Mouse (Mus musculus) R1 (cell line): Measurements from ENCODE around the gene Mms19.

ENCODE experiments used
- DNase-seq: peaks from one replicate; pipeline ENCODE4 v3.0.0-alpha.2; 2018; ENCODE audit warnings: low read depth, low spot score

The Mms19 gene

GRCm38 (mm10) chr19:41900495-41901090, 80.4 kb downstream of the Mms19 start:
- DNase-seq: no peak

- DNase-seq: peak; percentile 68
Measured at GRCm38 (mm10) chr19:41898860-41899259, 82.1 kb downstream of the Mms19 start.

DNA sequence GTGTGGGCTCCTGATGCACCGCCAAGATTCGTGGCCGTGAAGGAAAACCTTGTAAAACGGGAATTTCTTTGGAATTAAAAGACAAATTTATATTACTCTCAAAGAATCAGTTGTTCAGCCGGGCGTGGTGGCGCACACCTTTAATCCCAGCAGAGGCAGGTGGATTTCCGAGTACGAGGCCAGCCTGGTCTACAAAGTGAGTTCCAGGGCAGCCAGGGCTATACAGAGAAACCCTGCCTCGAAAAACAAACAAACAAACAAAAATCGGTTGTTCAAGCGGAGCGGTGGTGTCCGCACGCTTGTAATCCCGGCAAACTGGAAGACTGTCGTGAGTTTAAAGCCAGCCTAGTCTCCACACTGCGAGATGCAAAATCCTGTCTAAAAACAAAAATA, 84.6 kb downstream of the Mms19 start:
- no peak for DNase-seq

DNA sequence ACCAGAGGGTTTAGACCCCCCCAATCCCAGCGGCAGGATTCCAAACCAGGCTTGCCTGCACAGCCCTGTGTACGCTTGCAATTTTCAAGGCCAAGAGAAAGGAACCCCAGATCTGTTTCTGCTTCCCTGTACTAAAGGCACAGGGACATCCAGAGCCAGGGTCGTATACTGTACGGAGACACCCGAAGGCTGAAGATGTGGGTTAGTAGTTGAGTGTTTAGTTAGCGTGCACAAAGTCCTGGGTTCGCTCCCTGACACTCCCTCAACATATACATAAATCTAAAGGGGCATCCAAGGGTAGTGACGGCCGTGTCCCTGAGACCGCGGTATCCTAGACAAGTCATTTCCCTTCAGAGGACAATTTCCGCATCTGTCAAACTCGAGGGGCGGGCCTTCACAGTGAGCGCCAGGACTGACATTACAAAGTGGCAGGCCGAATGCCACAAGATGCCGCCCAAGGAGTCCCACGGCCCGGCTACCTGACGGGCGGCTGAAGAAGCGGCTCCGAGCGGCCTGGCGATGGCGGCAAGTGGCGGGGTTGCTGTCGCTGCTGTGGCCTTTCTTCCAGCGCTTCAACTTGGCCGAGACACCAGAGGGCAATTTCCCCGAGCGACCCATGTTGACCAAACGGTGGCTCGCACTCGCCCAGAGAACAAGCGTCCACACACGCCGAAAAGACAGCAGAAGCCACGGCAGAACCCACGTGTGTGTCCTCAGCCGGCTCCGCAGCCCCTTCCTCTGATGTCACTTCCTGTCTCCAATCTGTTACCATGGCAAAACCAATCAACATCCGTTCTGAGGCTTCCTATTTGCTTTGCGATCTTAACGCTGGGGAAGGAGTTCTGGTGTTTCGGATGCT, 85.3 kb downstream of the Mms19 start, which contains the start of gene Rrp12:
Gene Rrp12, minus strand, starts transcription at position 714 of the 859 bp plus-strand sequence.
- peak; percentile 96 for DNase-seq

GRCm38 (mm10) chr19:41894959-41895358, 86.0 kb downstream of the Mms19 start:
- DNase-seq: no peak
